Mouse (Mus musculus): Measurements from ENCODE around the gene Ntm. TPM values are rescaled to one million over a fixed set of nuclear protein-coding genes. Genes with fewer than 3 reads are reported as not detected.

Gene Ntm
- total RNA-seq, 2 experiments from 2014 or later: 13.4 to 15.8 TPM

- DNase-seq: no peak
These were observed 656.0 kb downstream of the Ntm start for GRCm38 (mm10) chr9:29306961-29307360.

GRCm38 (mm10) chr9:29298340-29298739 lies 664.6 kb downstream of the Ntm start:
- no peak for DNase-seq

GRCm38 (mm10) chr9:29296752-29297151 lies 666.2 kb downstream of the Ntm start:
- no peak for DNase-seq

DNA sequence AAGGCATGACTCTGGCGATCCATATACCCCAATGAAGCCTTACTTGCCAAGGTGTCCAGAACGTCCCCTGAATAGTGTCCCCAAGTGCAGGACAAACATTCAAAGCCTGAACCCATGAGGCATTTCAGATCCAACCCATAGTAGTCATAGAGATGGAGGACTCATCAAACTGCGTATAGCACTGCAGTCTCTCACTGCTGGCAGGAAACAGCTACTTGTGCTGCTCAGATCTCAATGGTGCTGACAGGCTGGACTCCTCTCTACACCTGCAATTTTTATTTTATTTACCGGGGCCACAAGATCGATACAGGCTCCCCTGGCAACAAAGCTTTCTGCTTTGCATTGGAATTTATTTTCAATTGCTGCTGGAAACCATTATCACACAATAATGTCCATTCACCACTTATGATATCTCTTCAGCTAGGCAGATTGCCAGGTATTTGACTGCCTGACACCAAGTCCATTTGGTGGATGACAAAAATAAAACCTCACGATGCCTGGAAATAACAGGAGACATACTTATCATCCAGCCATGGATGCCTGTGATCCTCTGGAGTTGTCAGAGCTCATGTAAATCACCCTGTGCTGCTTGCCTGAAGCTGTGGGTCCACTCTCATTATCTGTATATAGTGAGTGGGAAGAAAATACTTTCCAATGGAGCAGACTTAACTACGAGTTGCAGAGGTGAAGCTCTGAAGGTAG lies 674.8 kb downstream of the Ntm start:
- peak; percentile 6 for DNase-seq

DNA sequence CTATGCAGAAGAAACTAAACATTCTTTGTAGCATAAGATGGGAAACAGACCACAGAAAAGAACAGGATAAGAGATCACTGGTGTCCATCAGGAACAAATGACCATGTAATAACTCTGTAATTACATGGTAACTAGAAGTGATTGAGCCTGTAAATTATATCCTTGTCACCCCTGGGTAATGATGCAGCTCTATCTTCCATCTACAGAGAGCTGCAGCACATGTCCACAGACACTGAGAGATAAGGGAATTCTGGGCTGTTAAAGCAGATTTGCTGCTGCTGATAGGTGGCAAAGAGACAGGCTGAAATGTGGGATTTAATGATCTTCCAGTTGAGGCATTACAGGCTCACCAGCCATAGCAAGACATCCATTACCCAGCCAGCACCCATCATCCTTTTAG lies 677.8 kb downstream of the Ntm start:
- DNase-seq: no peak

- DNase-seq: no peak
These were observed 690.1 kb downstream of the Ntm start for GRCm38 (mm10) chr9:29272861-29273260.

DNA sequence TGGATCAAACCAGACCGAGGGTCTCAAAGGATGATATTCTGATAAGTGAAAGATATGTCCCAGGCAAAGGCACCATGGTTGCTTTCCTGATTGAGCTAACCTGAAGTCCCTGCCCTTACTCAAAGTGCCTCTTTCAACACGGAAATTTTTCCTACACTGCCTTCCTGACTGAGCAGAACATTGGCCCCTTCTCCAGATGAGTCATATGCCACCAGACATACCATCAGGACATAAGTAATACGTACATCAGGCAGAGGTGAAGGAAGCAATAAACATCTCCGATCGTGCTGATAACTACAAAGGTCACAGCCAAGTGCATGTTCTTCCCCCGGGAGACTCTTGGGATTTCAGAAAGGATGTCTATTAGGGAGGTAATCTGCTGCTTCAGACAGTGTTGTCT lies 693.0 kb downstream of the Ntm start:
- no peak for DNase-seq

DNA sequence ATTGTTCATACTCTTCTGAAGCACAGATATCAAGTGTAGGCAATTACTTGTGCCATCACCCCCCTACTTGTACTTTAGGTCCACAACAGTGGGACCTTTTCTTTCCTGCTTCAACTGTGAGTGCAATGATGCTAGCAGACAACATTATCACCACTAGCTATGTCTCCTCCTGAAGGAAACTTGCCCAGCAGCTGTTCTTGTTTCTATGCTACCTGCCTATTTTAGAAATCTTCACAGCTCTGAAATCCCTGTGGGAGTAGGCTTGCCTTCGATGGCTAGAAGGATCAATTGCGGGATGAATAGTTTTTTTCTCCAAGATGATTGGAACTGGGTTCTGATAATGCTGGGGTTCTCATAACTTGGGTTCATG lies 693.7 kb downstream of the Ntm start:
- DNase-seq: no peak

GRCm38 (mm10) chr9:29268583-29269276 lies 694.2 kb downstream of the Ntm start:
- no peak for DNase-seq

DNA sequence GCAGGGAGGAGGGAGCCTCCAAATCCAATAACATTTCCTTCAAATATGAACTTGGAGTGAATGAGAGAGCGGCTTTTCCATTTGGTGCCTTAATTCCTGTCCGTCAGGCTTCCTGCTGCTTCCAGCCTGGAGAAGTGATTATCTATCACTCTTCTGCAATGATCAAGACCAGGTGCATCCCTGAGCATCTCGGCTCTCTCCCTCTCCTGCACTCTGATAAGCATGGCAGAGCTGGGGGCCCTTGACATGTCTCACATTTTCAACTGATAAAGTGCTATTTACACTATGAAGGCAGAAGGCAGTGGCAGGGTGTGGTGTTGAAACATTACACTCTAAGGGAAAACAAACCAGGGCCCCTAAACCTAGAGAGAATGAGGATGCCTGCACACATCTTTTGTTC lies 695.3 kb downstream of the Ntm start:
- DNase-seq: no peak

- peak; percentile 5 for DNase-seq
These were observed 697.8 kb downstream of the Ntm start for GRCm38 (mm10) chr9:29265177-29265576.

DNA sequence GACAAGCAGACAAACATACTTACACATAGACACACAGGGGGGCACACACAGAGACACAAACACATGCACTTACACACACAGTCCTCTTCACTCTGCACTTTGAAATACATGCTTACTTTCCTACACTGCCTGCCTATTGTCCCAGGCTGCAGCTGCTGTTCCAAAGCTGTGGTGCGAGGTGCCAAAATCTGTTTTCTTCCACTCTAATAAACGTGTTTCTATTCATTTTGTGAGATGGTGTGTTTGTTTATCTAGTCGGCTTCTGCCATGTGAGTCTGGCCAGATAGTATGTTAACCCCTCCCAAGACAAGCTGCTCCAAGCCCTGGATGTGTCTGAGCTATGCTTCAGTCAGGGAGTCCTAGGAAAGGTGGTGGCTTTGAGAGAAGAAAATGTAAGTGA lies 700.1 kb downstream of the Ntm start:
- DNase-seq: no peak

DNA sequence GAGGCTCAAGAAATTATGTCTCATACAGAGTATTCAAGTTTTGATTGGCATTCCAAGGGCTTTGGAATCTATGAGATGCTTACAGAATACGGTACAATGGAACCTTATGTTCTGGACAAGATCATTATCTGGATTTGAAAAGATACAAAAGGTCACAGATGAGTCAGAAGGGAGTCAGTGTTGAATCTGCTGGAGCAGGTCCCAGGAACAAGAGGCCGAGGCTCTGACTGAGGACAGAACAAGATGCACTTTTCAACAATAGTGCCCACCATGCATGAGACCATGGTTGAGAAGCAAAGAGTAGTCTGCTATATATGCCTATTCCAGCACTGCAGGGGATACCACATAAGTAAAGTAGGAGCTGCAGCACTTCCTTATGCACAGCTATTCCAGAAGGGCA lies 710.1 kb downstream of the Ntm start:
- no peak for DNase-seq

- no peak for DNase-seq
These were observed 712.1 kb downstream of the Ntm start for GRCm38 (mm10) chr9:29250813-29251212.

DNA sequence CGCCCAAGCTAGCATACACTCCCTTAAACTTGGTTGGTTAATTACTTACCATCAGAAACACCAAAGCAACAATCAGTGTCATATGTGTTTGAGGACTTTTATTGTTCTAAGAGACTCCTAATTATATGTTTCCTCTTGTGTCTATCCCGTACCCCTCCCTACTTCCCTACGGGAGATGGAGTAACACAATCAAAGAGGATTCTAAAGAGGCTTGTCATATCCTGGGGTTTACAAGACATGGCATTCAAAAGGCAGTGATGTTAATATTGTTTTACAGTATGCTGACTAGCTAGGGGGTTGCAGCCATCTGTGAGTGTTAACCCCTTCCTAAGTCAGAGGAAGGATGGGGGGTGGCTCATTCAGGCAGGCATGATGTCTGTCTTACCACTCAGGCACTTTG lies 715.1 kb downstream of the Ntm start:
- DNase-seq: no peak

DNA sequence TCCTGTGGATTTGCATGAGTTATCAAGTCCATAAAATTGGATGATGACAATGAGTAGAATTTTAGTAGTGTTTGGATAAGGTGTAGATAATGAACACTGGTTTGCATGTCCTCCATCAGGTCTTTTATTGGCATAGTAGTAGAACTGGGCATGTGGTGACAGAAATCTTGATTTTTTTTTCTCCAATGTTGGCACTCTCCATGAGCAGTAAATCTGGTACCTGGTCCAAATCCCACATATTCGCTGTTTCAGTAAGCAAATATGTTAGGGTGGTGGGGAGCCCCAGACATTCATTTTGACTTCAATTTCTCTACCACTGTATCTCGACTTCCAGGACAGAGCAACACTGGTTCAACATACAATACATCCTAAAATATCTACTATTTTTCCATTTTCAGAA lies 718.9 kb downstream of the Ntm start:
- DNase-seq: no peak

DNA sequence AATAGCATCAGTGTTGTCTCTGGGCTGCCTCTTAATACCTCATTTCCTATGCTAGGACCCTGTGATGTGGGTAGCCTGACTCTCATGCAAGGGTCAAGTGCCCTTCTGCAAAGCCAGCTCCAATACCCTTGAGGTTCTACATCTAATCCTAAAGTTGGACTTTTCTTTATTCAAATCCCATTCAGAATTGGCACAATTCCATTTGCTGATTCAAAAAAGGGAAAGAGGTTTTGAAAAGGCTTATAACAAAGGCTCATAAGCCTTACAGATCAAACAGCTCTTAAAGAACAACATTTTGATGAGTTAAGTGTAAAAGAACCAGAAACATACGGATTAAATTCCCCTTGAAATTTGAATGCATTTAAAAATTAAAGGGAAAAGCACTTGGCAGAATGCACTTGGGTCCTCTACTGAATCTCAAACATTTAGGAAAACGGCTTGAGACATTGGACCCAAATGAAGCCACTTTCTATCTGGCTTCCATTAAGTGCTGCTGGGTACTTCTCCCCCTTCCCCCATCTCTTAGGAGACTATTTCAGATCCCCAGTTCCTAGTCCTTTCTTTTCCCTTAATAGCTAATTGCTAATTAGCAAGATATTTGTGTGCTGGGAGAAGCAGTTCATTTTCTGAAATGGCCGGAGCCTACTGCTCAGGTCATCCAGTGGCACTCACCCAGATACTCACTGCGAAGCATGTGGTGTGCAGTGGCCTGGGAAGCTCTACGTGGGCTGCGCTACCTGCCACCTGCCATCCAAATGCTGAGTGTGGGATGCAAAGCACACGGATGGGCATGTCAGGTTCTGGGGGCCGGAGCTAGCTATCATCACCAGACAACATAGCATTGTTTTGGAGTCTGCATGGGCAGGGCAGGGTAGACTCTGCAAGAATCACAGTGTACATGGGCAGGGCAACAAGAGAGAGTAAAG lies 720.2 kb downstream of the Ntm start:
- DNase-seq: no peak

GRCm38 (mm10) chr9:29240797-29241196 lies 722.1 kb downstream of the Ntm start:
- DNase-seq: no peak

DNA sequence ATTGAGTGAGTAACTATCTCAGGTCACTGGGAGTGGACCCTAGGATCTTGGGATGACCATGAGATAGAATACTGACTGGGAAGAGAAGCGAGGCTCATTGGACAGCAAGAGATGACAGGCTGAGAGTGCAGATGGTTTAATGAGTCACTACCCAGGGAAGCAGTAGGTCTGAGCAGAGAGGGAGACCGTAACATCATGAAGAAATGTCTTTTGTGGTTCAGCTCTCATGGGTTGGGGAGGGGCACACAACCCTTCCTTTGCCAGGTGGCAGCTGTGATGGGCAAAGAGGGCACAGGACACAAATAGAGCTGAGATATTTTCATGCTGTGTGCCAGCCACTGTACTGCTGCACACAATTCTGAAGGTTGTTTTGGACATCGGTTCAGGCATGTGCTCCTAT lies 724.0 kb downstream of the Ntm start:
- no peak for DNase-seq

GRCm38 (mm10) chr9:29236752-29237151 lies 726.2 kb downstream of the Ntm start:
- DNase-seq: no peak

GRCm38 (mm10) chr9:29227747-29228146 lies 735.2 kb downstream of the Ntm start:
- no peak for DNase-seq

DNA sequence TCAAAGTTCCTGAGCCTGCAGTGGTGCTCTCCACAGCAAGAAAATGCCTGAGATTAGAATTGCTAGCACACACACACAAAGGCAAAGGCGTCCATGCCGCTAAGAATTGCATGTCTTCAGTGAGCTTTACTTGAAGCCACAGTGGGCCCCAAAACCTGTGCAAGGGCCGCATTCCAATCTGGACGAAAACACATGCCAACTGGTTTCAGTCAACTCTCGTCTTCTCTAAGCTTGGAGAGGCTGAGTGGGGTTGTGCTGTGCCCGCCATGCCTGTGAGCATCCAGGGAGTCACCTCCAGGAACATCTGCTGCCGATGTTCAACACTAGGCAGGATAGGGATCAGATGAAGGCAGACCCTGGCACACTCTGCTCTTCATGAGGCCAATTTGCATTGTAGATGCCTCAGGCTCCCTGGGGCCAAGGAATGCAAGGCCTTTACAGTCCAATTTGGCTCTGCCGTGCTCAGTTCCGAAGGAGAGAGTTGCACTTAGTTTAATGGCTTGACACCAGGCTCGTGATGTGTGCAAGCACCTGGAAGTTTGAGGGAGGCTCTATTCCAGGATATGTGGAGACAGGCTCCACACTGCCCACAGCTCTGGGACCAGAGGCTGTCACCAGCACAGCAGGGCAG lies 739.9 kb downstream of the Ntm start:
- no peak for DNase-seq

Measured in heart, postnatal 4 days (tissue).